Mouse (Mus musculus) cerebellum, postnatal 14 days (tissue): ENCODE measurements around the gene Per1.
A peak's percentile ranks its signal among the peaks of the same experiment; 100 is the strongest.

Experiments used
- DNase-seq, 2 experiments: peaks; one replicate each; pipeline ENCODE4 v3.0.0; 2021; ENCODE audit warnings: mixed read lengths in 2 of 2

Gene Per1

DNA sequence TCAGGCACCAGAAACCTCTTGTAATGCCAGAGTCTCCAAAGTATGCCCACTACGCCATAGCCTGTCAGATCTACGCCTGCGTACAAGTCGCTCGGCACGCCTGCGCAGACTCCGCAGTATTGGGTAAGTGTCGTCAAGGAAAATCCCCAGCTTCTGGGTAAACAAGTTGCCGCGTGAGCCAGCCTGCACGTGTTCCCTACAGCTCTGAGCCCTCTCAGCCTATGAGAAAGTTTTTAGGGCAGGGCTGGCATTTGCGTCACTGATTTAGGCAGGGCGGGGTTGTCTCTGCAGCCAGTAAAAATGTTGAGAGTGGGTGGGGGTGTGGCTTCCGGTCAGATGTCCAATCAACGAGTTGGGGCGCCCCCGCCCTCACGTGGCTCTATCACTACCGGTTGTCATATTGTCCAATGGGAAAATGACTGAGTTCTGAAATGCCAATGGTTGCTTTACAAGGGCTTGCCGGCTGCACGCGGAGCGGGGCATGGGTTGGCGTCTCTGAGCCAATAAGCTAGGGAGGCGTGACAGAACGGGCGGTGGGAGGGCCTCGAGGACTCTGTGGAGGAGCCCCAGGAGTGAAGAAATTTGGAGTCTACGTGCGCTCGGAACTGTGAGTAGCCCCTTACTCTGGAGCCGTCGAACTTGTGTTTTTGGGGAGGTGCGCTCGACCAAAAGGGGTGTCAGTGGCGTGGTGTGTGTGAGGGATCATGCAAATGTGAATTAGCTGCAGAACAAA lies at the start of gene Per1:
Gene Per1, plus strand, starts transcription at position 521 of the 733 bp plus-strand sequence.
- peak; percentile 98 to 99 for DNase-seq

- peak; percentile 85 to 92 for DNase-seq
Observed at GRCm38 (mm10) chr11:69045531-69046394, 49.3 kb upstream of the Per1 start, which contains the start of gene Aurkb. TSS of gene Aurkb (plus strand) at chr11:69045647.

GRCm38 (mm10) chr11:69046395-69046774 lies 48.6 kb upstream of the Per1 start:
- DNase-seq: no peak

DNA sequence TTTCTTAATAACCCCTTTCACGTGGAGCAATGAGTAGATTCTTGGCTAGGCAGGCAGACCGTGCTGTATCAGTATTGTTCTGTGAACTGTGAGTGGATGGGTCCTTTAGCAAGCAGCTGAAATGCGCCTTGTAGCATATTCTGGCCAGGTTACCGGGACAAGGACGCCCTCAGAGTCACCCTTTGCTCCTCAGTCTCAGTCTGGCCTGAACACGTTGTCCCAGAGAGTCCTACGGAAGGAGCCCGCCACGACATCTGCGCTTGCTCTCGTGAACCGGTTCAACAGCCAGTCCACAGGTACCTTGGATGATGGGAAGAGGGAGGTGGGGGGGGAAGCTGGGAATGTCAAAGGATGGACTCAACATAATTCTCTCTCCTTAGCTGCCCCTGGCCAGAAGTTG lies 47.4 kb upstream of the Per1 start:
- no peak for DNase-seq

DNA sequence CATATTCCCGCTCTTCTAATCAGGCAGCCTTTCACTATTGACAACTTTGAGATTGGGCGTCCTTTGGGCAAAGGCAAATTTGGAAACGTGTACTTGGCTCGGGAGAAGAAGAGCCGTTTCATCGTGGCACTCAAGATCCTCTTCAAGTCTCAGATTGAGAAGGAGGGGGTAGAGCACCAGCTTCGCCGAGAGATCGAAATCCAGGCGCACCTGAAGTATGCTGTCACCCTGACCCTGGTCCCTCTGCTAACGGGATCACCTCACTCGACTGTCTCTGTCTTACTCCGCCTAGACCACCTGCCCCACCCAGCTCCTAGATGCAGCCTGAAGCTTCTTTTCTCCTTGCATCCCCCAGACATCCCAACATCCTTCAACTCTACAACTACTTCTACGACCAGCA lies 46.9 kb upstream of the Per1 start:
- no peak for DNase-seq

- DNase-seq: peak in 1 of 2 experiments; percentile 37
Observed at GRCm38 (mm10) chr11:69050748-69051147, 44.3 kb upstream of the Per1 start.

DNA sequence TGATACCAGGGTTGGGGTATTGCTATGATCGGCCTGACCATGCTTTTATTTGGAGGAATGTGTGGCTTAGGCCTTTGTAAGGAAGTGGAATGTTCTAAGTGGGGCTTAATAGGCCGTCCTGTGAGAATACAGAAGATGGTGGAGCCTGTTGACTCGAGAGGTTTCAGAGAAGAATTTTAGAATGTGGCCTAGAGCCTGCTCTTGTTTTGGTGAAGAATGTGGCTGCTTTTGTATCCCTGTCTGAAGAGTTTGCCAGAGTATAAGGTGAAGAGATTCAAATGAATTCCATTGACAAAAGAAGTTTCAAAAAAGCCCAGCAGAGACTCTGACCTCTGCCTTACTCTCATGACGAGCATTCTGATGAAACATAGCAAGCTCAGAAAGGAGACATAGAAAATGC lies 43.2 kb upstream of the Per1 start:
- no peak for DNase-seq

GRCm38 (mm10) chr11:69052824-69053421 lies 42.1 kb upstream of the Per1 start:
- no peak for DNase-seq

GRCm38 (mm10) chr11:69053848-69054247 lies 41.2 kb upstream of the Per1 start:
- DNase-seq: no peak

- no peak for DNase-seq
Observed at GRCm38 (mm10) chr11:69058265-69058664, 36.8 kb upstream of the Per1 start.

DNA sequence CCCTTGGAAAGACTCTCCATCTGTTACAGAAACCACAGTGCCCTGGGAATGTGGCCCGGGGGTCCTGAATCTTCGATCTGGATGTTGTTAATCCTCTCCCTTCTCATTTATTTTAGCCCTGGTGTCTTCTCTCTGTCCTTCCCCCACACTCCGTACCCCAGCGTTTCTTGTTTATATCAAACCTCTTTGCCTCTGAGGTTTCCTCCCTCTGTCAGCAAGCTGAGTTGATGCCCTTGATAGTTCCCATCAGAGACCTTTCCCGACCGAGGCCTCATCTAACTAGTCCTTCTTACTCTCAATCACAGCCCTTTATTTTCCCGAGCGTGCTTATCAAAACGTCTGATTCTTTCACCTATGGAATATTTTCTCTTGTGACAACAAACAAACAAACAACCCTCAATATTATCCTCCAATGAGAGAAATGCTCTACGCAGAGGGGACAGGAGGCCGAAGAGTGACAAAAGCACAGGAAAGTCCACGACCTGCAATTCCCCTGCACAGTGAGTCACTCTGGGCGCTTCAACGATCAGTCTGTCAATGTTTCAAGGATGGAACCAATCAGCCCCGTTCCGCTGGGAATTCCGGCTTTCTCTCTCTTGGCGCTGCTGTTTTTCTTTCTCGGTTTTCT lies 36.2 kb upstream of the Per1 start:
- DNase-seq: peak in 1 of 2 experiments; percentile 31

GRCm38 (mm10) chr11:69059357-69059974 lies 35.6 kb upstream of the Per1 start, which contains the start of gene Borcs6:
TSS of gene Borcs6 (plus strand) at chr11:69059717.
- DNase-seq: peak; percentile 94 to 96

DNA sequence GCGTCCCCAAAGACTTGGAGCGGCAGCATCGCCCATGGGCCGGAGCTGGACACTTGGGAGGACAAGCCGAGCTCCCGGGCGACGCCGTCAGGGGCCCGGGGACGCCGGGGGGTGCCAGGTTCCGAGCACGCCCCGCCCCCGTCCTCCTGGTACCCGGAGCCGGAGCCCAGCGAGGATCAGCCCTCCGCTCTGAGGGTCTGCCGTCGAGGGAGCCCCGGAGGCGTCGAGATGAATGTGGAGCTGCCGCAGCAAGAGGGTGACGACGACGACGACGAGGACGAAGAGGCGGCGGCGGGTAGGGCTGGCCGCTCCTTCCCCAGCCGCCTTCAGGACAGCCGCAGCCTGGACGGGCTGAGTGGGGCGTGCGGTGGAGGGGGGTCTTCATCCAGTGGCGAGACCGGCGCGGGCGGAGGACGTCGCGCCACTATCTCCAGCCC lies 35.0 kb upstream of the Per1 start:
- peak in 1 of 2 experiments; percentile 73 for DNase-seq

DNA sequence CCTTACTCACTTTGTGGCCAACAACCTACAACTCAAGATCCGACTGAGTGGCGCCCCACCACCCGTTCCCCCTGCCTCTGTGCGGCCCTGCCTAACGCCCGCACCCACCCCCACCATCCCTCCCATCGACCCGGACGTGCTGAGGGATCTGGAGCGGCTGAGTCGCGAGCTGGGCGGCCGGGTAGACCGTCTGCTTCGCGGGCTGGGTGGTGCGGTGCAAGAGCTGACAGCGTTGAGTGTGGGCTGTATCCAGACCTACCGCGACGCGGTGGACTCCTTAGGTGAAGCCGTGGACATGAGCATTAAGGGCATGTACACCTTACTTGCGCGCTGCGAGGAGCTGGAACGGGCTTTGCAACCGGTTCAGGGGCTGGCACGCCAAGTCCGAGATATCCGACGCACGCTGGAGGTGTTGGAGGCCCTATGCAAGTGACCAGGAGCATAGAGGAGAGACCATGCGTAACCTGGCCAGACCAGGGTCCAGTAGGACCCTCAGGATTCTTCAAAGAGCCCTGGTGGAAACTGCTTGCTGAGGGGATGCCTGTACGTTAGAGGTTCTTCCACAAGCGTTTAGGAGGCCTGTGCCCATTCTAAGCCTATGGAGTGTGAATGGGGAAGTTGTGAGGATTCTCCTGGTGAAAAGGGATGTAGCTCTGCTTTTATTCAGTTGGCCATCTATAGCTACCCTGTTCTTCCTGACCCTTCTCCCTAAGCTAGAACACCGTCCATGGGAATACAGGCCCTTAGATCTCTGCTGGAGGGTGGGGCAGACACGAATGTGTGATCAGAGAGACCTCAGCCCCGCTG lies 34.4 kb upstream of the Per1 start:
- DNase-seq: peak; percentile 52 to 54

- peak; percentile 24 to 49 for DNase-seq
Observed at GRCm38 (mm10) chr11:69061255-69061912, 33.6 kb upstream of the Per1 start.

- DNase-seq: peak; percentile 87
Observed at GRCm38 (mm10) chr11:69062194-69062760, 32.7 kb upstream of the Per1 start.

- peak; percentile 97 to 98 for DNase-seq
Observed at GRCm38 (mm10) chr11:69062761-69063224, 32.2 kb upstream of the Per1 start.

DNA sequence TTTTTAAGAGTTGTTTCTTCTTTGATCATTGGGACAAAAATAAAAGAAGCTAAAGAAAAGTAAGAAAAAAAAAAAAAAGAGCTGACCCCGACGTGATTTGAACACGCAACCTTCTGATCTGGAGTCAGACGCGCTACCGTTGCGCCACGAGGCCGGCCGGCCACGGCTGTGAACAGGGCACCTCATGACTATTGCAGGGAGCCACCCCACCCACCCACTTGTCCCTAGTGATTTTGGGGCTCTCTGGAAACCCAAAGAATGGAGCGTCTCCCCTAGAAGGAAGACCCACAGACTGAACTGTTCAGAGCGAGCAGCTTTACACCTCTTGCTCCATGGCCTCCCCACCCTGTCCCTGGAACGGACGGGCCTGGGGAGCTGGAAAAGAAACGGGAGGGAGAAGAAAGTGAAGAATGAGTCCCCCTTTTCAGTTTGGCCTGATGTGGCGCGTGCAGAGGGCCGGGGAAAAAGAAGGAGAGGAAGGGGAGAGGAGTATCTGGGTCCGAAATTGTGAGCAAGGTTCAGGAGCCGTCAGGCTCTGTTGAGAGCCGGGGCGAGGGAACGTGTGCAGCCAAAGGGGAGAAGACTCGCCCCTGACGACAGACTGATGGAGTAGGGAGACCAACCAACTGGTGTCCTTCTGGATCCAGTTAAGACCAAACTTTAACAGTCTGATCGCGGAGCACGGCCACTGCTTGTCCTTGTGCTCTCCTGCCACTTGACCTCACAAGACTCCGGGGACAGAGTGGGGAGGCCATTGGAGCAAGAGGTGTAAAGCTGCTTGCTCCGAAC lies 31.4 kb upstream of the Per1 start:
- peak; percentile 94 to 96 for DNase-seq
